Mouse (Mus musculus) gonadal fat pad, adult 2 months (tissue): ENCODE measurements at regions not wholly inside any gene's neighbourhood (a gene's known extent, or its start where the extent isn't known, plus 50 kb on each side); places are given as distances from the start of the nearest gene placed in this dataset.
A peak's percentile ranks its signal among the peaks of the same experiment; 100 is the strongest.

Source experiments
- DNase-seq: peaks from one replicate; pipeline ENCODE4 v3.0.0-alpha.2; 2012; ENCODE audit warnings: low read depth

GRCm38 (mm10) chr8:7799221-7799620 lies 861.8 kb downstream of the Efnb2 start:
- DNase-seq, result no peak

DNA sequence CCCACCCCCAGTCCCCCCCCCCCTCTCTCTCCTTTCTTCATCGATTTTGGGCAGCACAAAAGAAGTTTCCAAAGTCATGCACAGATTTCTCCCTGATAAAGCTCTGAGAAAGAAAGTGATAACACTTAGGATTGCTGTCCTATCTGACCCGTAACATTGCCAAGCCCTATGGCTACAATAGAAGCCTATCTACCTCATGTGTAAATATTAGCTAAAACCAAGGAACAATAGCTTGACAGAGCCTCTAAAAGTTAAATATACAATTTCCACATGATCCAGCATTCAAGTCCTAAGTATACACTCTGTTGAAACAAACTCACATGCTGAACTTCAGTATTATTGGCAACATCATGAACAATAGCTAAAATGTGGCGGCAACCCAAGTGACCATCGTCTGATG lies 864.9 kb downstream of the Efnb2 start:
- DNase-seq, result no peak

- no peak for DNase-seq
Measured at GRCm38 (mm10) chr8:7763820-7764219, 897.2 kb downstream of the Efnb2 start.

DNA sequence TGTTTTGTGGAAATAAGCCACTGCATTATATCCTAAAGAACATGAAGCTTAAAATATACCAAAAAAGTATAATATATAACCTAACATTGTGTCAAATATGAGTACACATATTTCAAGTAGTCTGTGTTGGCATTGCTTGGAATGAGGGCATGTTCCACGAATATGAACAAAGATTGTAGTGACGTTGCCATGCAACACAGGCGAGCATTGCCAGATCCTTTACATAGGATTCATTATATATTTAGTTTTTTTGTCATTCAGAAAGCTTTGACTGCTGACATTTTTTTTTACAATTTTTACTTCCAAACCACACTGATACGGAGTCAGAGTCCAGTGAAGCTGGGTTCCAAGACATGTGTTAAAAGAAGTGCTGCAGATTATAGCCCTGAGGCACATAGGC lies 900.1 kb downstream of the Efnb2 start:
- DNase-seq, result no peak

DNA sequence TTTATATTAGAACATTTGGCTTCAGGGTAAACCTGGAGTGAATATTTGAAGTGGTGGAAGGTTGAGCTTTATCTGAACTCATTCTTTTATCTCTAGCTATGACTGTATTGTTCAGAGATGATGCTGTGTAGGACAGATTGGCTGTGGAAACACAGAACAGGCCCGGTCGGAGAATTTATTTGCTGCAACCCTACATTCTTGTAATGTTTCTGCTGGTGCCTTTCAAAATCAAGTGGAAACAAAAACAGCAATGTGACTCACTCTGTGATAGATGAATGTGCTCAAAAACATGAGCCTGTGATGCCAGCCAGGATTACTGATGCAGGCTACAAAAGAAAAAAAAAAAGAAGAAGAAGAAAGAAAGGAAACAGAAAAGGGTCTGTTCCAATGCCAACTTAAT lies 928.3 kb downstream of the Efnb2 start:
- DNase-seq, result no peak

DNA sequence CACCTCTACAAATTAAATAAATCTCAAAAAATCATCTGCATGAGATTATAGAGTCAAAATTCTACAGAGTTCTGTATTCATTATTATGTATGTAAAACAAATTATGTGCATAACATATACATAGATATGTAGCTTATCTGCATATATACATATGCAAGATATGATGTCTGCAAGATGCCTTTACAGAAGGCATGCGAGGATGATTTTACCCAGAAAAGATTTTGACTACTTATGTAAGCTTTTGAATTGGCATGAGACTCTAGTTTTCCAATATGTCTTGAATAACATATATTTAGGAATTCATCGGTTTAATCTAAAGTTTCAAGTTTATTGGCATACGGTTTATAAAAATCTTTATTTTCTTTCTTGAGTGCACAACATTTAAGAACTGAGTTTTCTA lies 939.2 kb downstream of the Efnb2 start:
- no peak for DNase-seq

DNA sequence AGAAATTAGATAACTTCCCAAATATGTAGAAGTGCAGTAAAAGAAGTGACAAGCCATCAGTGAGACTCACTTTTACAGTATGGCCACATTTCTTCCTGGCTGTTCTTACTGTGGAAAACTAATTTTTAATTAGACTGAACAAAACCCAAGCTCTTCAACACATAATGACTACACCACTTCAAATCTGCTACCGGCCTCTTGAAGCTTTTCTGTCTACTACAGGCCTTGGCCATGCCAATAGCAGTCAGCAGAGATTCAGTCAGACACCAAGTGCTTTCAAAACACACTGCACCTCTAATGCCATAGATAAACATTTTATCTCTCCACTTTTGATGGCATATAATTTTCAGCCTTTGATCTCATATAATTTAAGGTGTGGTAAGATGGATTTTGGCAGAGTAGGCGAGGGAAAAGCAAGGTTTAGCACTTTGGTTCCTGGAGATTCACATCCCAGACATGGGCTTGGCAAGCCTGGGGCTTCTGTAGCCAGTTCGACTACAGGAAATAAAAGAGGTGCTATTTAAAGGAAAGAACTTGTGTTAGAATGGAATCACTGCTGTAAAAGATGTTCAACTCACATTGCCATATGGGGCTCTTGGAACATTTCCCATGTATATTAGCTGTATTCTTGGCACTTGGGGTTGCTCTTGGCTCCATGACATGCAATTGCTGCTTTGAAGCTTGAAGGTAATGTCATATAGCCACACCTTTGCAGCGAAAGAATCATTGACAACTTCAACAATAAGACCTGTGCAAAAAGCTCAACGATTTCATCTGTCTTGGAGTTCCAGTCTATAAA lies 941.9 kb downstream of the Efnb2 start:
- DNase-seq, result no peak

- DNase-seq, result no peak
Measured at GRCm38 (mm10) chr8:7710764-7711163, 950.3 kb downstream of the Efnb2 start.

- DNase-seq, result no peak
Measured at GRCm38 (mm10) chr8:7709406-7709805, 951.6 kb downstream of the Efnb2 start.

DNA sequence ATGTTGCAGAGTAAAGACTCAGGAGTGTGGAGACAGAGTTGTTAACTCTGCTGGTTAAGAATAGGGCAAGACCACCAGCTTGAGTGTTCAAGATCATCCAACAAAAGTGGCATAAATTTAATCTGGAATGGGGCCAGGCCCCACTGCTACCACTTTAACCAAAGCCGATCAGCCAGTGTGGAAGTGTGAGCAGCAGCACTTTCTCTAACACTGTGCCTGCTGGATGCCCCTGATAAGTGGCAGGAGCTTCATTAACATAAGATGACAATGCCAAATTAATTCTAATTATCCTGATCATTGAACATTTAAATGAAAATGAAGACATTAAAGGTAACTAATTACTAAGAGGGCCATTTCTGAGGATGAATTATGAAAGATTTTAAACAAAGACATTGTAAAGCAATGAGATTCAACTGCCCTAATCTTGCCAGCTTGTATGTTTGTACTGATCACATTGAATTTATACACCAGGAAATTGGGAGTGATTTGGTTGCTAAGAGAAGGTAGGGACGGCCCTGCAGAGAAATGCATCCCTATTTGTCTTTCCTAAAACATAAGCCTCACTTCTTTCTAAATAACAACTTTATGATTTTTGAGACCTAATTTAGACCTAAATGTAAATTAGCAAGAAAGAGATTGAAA lies 969.6 kb downstream of the Efnb2 start:
- DNase-seq, result no peak

- peak; percentile 59 for DNase-seq
Measured at GRCm38 (mm10) chr8:7653804-7654203, 1007.2 kb downstream of the Efnb2 start.
